Mouse (Mus musculus) ovary, adult 18-20 months (tissue): Measurements from ENCODE around the gene Plekha5.

Source experiments
- DNase-seq: peaks from one replicate; pipeline ENCODE4 v3.0.0; 2022; ENCODE audit warnings: low spot score, mixed read lengths

Plekha5 gene

DNA sequence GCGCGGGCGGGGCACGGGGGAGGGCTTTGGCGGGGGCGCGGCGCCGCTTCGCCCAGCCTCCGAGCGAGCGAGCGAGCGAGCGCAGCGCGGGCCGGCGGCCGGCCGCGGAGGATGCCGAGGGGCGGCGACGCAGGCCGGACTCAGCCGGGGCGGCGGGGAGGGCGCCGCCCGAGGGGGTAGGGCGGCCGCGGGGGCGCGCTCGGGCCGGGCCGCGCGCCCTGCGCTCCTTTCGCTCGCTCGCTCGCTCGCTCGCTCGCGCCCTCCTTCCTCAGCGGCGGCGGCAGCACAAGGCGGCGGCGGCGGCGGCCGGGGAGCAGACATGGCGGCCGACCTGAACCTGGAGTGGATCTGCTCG, at the start of gene Plekha5:
Plekha5 (plus strand) TSS at position 209 of the 355 bp plus-strand sequence.
- DNase-seq, result peak; percentile 38

DNA sequence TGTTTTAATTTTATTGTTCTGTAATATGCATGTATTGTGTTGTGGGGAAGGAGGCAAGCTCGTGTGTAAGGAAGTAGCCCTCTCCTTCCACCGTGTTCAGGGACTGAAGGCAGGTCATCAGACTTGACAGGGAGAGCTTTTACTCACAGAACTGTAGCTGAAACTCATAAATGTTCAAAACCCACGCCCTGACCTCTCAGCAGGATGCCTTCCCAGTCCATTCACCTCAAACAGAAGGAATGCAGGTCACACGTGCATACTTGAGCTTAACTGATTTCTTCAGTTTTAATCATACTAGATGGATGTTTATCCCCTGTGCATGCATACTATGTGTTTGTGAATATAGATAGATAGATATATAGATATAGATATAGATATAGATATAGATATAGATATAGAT, 48.2 kb upstream of the Plekha5 start:
- no peak for DNase-seq

GRCm38 (mm10) chr6:140380588-140380987, 43.3 kb upstream of the Plekha5 start:
- DNase-seq, result no peak

DNA sequence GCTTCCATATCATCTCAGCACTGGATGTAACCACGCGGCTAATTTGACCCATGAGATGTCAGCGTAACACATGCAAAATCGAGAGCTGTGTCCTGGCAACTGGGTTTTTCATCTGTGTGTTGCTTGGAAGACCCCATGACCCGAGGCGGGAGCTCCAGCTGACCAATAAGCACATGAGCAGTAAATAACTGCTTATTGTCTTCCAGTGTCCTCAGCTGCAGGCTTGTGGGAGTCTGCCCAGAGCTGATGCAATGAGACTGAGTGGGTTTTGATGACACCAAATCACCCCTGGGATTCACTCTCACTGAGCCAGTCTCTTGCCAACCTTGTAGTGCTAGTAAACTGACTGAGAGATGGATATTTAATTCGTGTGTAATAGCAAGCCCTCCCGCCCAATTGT, 42.7 kb upstream of the Plekha5 start:
- no peak for DNase-seq

DNA sequence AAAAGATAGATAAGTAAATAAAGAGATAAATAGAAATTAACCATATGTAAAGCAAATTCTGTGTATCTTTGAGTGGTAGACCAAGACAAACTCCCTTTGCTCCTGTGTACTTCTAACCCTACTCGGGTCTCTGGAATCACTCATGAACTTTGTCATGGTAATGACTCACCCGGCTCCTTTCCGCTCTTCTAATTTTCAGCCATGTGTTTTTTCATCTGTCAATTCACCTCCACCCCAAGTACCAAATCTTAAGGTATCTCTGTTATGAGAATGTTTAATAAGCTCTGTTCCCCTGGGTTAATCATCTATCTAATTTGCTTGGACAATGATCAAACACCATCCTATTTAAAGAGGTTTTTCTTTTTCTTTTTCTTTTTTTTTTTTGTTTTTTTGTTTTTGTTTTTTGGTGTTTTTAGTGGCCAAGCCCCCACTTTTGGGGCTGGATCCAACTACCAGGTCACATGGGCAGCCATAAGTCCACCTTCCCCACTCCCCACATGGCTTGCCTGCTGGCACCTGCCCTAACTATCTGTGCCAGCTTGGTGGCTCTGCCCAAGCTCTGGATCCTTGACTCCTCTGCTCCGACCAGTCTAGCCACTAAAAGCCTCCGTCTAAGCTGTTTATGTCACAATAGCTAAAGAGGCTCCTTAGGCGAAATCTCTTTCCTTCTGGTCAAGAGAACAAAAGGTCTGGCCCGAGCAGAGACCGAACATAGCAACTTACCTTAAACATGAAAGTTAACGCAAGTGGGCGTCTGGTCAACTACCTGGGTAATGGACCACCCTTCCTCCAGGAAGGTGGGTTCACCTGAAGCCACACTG, 40.1 kb upstream of the Plekha5 start:
- no peak for DNase-seq

- no peak for DNase-seq
Observed at GRCm38 (mm10) chr6:140396687-140397086, 27.2 kb upstream of the Plekha5 start.

- no peak for DNase-seq
Observed at GRCm38 (mm10) chr6:140402766-140403310, 21.0 kb upstream of the Plekha5 start.

DNA sequence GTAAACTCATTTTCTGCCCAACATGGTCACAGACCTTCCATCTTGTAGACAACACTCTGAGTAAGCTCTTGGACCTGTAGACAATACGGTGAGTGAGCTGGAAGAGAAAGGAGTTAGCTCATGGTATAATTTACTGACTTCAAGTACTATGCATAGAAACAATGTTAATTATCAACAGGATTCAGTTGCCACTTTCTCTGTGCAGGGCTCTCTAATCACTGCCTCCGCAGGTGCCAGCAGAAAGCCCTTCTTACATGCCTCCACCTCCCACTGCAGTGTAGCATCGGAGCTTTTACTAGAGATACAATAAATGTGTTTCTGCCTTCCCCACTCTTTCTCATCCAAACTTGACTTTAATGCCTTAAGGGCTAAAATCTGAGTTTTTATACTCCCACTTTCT, 11.9 kb upstream of the Plekha5 start:
- no peak for DNase-seq

DNA sequence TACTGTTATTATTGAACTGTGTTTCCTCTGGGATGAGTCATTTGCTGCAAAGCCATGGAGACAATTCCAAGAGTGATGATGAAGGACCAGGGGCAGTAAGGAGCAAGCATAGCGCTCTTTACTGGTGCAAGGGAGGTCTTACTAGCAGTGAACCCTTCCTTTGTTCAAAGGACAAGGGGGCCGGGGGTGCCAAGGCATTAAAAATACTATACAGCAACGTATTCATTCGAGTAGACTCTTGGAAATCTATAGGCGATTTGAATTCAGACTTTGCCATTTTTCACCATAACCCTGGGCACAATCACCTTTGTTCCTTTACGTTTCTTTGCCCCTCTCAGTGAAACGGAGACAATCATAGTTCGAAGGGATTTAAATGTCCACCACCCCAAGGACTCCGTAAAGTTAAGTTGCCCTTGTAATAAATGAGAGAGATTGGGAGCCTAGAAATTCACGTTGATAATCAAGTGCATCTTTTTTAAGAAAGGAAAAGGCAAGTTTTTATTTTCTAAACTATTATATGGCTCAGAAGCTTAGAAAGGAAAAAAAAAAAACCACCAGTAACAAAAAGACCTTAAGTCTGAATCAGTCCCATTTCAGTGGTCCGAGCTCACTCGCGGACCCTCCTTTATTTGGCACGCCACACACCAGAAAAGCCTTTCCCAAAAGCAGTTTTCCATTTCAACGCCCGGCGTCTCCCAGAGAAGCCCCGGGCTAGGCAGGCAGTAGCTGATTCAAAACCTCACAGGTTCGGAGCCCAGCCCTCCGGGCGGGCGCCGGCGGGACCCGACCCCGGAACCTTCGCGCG, 611 bp upstream of the Plekha5 start:
- DNase-seq, result no peak

DNA sequence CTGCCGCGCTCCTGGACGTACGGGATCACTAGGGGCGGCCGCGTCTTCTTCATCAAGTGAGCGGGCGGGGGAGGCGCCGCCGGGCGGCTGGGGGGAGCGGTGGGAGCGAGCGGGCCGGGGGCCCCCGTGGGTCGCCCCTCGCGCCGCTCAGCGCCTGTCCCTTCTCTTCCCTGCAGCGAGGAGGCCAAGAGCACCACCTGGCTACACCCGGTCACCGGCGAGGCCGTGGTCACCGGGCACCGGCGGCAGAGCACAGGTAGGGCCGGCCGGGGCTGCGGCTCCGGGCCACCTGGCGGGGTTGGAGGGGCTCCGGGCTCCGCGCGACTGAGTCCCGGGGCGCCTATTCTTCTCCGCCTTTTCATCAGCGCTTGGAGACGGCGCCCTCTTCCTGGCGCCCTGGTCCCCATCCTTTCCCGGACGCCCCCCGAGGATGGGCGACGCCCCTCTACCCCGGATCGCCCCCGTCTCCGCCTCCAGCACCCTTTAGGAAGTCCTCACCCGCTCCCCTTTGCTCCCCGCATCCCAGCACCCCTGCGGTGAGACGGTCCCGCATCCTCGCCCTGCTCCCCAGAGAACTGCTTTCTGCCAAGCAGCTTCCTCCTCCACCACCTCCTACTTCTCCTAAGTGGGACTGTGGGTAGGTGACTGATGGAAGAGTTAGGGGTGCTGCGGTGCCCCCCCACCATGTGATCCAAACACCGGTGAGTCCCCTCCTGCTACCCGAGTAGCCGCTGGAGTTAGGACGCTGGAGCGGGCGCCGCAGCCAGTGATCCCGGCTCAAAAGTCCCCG, 542 bp downstream of the Plekha5 start:
- peak; percentile 6 for DNase-seq

DNA sequence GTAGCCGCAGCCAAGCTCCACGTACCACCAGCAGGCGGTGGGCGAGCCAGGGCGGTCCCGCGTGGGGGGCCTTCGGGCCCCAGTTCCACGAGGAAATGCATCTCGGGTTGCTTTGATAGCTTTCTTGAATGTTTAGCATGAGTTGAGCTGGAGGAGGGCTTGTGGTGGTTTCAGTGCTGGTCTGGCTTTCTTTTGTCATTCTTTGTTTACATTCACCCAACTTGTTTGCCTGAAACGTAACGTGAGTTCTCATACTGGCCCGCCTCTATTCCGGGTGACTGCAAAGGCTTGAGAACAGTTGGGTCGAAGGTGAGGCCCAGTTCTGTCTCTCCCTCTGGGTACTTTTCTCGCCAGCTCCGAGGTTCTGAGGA, 1.1 kb downstream of the Plekha5 start:
- peak; percentile 8 for DNase-seq

DNA sequence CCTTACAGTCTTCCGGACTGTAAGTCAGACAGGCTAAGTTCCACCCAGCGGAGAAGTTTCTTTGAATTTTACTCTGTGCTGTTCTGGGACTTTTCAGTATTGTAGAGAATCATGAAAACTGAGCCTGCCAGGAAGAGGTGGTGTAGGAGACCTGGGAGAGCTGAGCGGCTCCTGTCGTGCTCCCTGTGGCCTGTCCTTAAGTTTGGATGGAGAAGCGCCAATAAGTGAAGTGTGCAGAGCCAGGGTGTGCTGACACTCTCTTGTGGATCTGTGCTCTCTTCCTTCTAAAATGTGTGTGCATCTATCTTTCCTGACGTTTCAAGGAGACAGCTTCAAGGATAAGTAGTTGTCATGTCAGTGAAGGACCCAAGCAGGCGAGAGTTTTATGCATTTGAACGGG, 5.4 kb downstream of the Plekha5 start:
- no peak for DNase-seq

DNA sequence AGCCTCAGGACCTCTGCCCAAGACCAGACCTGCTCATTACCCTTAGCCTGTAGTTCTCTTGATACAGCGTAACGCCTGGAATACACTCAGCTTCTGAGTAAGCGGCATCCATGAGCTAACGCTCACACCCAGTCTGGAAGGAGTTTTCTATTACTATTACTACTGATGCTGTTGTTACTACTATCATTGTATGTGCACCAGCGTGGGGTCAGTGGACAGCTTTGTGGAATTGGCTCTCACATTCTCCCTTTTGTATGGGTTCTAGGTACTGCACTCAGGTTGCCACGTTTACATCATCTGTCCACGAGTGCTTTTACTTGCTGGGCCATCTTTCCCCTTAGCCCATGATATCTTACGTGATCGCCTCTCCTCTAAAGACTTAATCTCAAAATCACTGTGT, 8.5 kb downstream of the Plekha5 start:
- DNase-seq, result no peak

- DNase-seq, result no peak
Observed at GRCm38 (mm10) chr6:140443374-140443773, 19.5 kb downstream of the Plekha5 start.

DNA sequence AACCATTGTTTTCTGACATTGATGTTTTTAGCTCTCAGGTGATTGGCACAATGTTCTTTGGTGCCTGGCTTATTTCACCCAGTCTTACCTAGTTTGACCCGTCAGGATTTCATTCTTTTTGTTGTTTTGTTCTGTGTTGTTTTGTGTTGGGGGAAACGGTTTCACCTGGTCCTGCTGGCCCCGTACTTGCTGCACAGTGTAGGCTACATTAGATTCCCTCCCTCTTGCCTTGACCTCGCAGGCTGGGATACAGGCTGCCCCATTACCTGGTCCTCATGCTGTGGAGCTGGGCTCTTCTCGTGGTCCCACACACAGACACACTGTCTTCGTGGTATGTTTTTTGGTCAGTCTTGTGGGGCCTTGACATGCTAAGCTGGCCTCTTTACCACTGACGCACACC, 20.3 kb downstream of the Plekha5 start:
- DNase-seq, result no peak

- no peak for DNase-seq
Observed at GRCm38 (mm10) chr6:140444855-140445465, 21.1 kb downstream of the Plekha5 start.

GRCm38 (mm10) chr6:140448010-140448739, 24.3 kb downstream of the Plekha5 start:
- DNase-seq, result no peak

DNA sequence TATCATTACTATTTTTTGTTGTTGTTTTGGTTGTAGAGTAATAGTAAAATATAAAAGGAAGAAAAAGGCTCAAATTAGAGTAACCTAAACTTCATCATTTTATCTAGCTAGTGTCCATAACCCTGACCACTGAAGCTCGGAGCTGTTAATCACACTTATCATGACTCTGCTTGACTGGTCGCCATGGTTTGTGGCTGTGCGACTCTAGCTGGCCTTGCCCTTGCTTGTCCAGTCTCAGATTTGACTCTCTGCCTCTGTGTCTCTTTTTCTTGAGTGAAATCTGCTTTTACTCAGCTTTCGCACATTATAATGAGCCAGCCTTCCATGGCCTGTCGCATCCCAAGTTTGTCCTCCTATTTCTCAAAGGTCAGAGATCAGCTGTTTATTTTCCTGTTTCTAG, 26.8 kb downstream of the Plekha5 start:
- DNase-seq, result no peak

DNA sequence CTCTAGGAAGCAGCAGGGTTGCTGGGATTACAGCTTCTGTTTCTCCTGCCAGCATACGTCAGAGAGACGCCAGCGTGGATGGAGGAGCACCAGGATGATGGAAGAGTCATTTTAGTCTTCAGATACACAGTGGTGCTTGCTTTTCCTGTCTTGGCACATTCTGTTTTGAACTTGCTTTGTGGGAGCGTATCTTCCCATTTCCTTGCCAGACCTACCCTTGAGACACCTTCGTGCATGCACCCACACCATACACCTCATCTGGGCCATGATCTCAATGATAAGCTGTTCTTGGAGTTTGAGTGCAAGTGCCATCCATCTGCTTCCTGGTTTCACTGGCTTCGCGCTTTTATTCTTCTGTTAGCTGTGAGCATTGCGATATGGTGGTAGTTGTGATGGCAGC, 28.9 kb downstream of the Plekha5 start:
- no peak for DNase-seq

GRCm38 (mm10) chr6:140453454-140453853, 29.6 kb downstream of the Plekha5 start:
- no peak for DNase-seq

DNA sequence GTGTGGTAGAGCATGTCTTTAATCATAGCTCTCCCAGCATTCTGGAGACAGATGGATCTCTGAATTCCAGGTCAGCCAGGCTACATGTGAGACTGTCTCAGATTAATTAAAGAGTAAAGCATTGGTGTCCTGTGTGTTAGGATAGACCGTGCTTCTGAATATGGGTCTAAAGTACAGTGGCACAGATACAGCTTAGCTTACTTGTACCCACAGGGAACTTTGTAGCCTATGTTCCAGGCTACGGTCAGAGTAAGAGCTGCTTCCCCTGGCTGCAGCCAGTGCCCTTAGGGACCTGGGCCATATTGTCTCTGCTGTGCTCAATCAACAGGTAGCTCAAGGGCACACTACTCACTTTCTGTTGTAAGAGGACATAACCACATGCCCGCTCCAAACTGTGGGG, 30.5 kb downstream of the Plekha5 start:
- no peak for DNase-seq
